Mouse (Mus musculus) ES-E14 (cell line): ENCODE measurements at regions not wholly inside any gene's neighbourhood (a gene's known extent, or its start where the extent isn't known, plus 50 kb on each side); places are given as distances from the start of the nearest gene placed in this dataset.

Source experiments
- CHD2 ChIP-seq: IDR thresholded peaks from 2 replicates; pipeline ENCODE4 v1.6.1; 2014; ENCODE audit warnings: mild to moderate bottlenecking, low read depth, low read length, inconsistent platforms
- HCFC1 ChIP-seq: IDR thresholded peaks from 2 replicates; pipeline ENCODE4 v1.6.1; 2012; ENCODE audit warnings: low read length, inconsistent platforms, borderline replicate concordance; ENCODE audit not compliant: insufficient read depth
- MAFK ChIP-seq: IDR thresholded peaks from 2 replicates; pipeline ENCODE4 v1.6.1; 2014; ENCODE audit warnings: mild to moderate bottlenecking, low read depth, low read length, inconsistent platforms; ENCODE audit not compliant: insufficient read depth
- ZC3H11A ChIP-seq: IDR thresholded peaks from 2 replicates; pipeline ENCODE4 v1.6.1; 2012; ENCODE audit warnings: low read depth, mild to moderate bottlenecking, inconsistent platforms, low read length, borderline replicate concordance

GRCm38 (mm10) chr3:128126664-128127063, 230.5 kb upstream of the Fam241a start:
- TF ChIP-seq HCFC1 (no peak), MAFK (no peak), ZC3H11A (no peak), CHD2 (no peak)
